Mouse (Mus musculus): ENCODE results near the gene Mindy3. TPM values are rescaled to one million over a fixed set of nuclear protein-coding genes. Genes with fewer than 3 reads are reported as not detected.

Gene Mindy3
- 40.8 TPM for polyA plus RNA-seq (2017; shearing (Covaris generic))

GRCm38 (mm10) chr2:12419262-12419655 lies at the start of gene Mindy3:
Mindy3 (minus strand) TSS chr2:12419470.

GRCm38 (mm10) chr2:12301431-12302170 lies 117.7 kb downstream of the Mindy3 start, which contains the start of gene Itga8:
Itga8 (minus strand) TSS chr2:12301922.

Other genes starting within 250 kb of the Mindy3 start
- not detected for gene Itga8, start 117.5 kb downstream of the Mindy3 start, polyA plus RNA-seq (2017; shearing (Covaris generic))